17 mouse cellular contexts compared by ENCODE assay signal in genomic region chr5:74160349-74160748, GRCm38 (mm10). TPM values are rescaled to one million over a fixed set of nuclear protein-coding genes. Genes with fewer than 3 reads are reported as not detected.
DNase-seq lines count a peak whose midpoint lies in the region; ATAC-seq and TF ChIP-seq lines count a peak whose summit lies in the region.
"Had no signal": no experiment of that assay in that cellular context is flagged by ENCODE, and none has a peak within 500 bp of the region (broad histone marks: within the 10 kb centered on the region; RNA-seq: fewer than 3 reads in every experiment).

No protein-coding gene starts in this region.

- H3K9ac ChIP-seq in heart, embryonic 13.5 days, result peak overlapping the region; percentile 12; the same call in 1 of the 2 replicates
- H3K9ac ChIP-seq in lung, embryonic 15.5 days, result no peak overlapping the region
- no peak overlapping the region for H3K9ac ChIP-seq in embryonic facial prominence, embryonic 12.5 days
- no peak overlapping the region for H3K9ac ChIP-seq in stomach, embryonic 14.5 days (replicated peaks; ENCODE audit: low read depth, low read length)
- H3K9ac ChIP-seq: hindbrain, embryonic 12.5 days; liver, embryonic 15.5 days had no signal

- no peaks in the 10 kb centered on the region for H3K27me3 ChIP-seq in heart, embryonic 13.5 days (replicated peaks)
- no peaks in the 10 kb centered on the region for H3K27me3 ChIP-seq in lung, embryonic 15.5 days
- H3K27me3 ChIP-seq in embryonic facial prominence, embryonic 12.5 days, result no peaks in the 10 kb centered on the region
- H3K27me3 ChIP-seq in stomach, embryonic 14.5 days (ENCODE audit: control insufficient read depth, insufficient read depth, low read length), result no peaks in the 10 kb centered on the region
- H3K27me3 ChIP-seq: hindbrain, embryonic 12.5 days; liver, embryonic 15.5 days had no signal

- no peak overlapping the region for H3K4me3 ChIP-seq in heart, embryonic 13.5 days
- H3K4me3 ChIP-seq in lung, embryonic 15.5 days, result no peak overlapping the region
- no peak overlapping the region for H3K4me3 ChIP-seq in embryonic facial prominence, embryonic 12.5 days
- no peak overlapping the region for H3K4me3 ChIP-seq in stomach, embryonic 14.5 days (ENCODE audit: low read depth, low read length)
- H3K4me3 ChIP-seq in left cerebral cortex, adult 2 months, result no peak overlapping the region
- H3K4me3 ChIP-seq: erythroblast, embryonic 14.5 days; hindbrain, embryonic 12.5 days; liver, embryonic 15.5 days; megakaryocyte, embryonic 14.5 days had no signal

- WGBS in heart, embryonic 13.5 days, result 40% methylated on average over 4 of the region's 4 CpGs
- WGBS in lung, embryonic 15.5 days, result 33% methylated on average over 4 of the region's 4 CpGs
- WGBS in embryonic facial prominence, embryonic 12.5 days, result 48% methylated on average over 4 of the region's 4 CpGs
- 45% methylated on average over 4 of the region's 4 CpGs for WGBS in stomach, embryonic 14.5 days

- no peak for ATAC-seq in heart, embryonic 13.5 days (ENCODE audit: extremely low read depth, insufficient number of reproducible peaks, low FRiP score, low TSS enrichment)
- ATAC-seq in lung, embryonic 15.5 days (ENCODE audit: borderline replicate concordance, extremely low read depth, low FRiP score, low TSS enrichment), result no peak
- no peak for ATAC-seq in embryonic facial prominence, embryonic 12.5 days (ENCODE audit: insufficient number of reproducible peaks, insufficient read depth, low FRiP score, low TSS enrichment)
- no peak for ATAC-seq in stomach, embryonic 14.5 days (ENCODE audit: insufficient number of reproducible peaks, insufficient read depth, low FRiP score, low read depth)

- no peak for DNase-seq in heart, postnatal 25 days (ENCODE audit: low spot score)
- no peak for DNase-seq in lung, adult 18-20 months
- DNase-seq in left cerebral cortex, adult 2 months (ENCODE audit: extremely low spot score in 1 of 2, low spot score in 2 of 2), result no peak
- no peak for DNase-seq in right cerebral cortex, postnatal 14 days
- DNase-seq: cerebellum, adult 11 months; gastrocnemius, postnatal 10 days; right cerebral cortex, adult 18-20 months; thymus, adult 2 months had no signal

- no peak for TF ChIP-seq CTCF in left cerebral cortex, adult 2 months (IDR thresholded peaks at IDR 0.05)

- intact Hi-C loops in heart, postnatal 25 days (cut with DNase I), result no loop called here
- intact Hi-C loops in left cerebral cortex, adult 2 months (cut with DNase I), result no loop called here

- H3K27ac ChIP-seq in heart, embryonic 13.5 days (replicated peaks), result peak overlapping the region; percentile 96
- peak overlapping the region; percentile 90 for H3K27ac ChIP-seq in lung, embryonic 15.5 days
- peak overlapping the region; percentile 89 for H3K27ac ChIP-seq in embryonic facial prominence, embryonic 12.5 days
- H3K27ac ChIP-seq in stomach, embryonic 14.5 days (ENCODE audit: low read length), result peak overlapping the region; percentile 80; the same call in 1 of the 2 replicates
- H3K27ac ChIP-seq in left cerebral cortex, adult 2 months, result no peak overlapping the region
- H3K27ac ChIP-seq: hindbrain, embryonic 12.5 days; liver, embryonic 15.5 days had no signal

- no peak overlapping the region for H3K4me2 ChIP-seq in heart, embryonic 13.5 days
- H3K4me2 ChIP-seq in lung, embryonic 15.5 days, result no peak overlapping the region
- H3K4me2 ChIP-seq in embryonic facial prominence, embryonic 12.5 days (replicated peaks), result no peak overlapping the region
- no peak overlapping the region for H3K4me2 ChIP-seq in stomach, embryonic 14.5 days (replicated peaks; ENCODE audit: low read depth, low read length)
- H3K4me2 ChIP-seq: hindbrain, embryonic 12.5 days; liver, embryonic 15.5 days had no signal

- 0 out of 2 replicates have a peak, but pooled peaks cover 3% of the 10 kb centered on the region for H3K9me3 ChIP-seq in heart, embryonic 13.5 days
- H3K9me3 ChIP-seq in lung, embryonic 15.5 days, result no peaks in the 10 kb centered on the region
- H3K9me3 ChIP-seq in embryonic facial prominence, embryonic 12.5 days, result no peaks in the 10 kb centered on the region
- H3K9me3 ChIP-seq in stomach, embryonic 14.5 days (ENCODE audit: control insufficient read depth, low read depth, low read length), result peaks cover 3% of the 10 kb centered on the region; the same call in 1 of the 2 replicates
- H3K9me3 ChIP-seq: G1E; hindbrain, embryonic 12.5 days; liver, embryonic 15.5 days had no signal

- H3K36me3 ChIP-seq in heart, embryonic 13.5 days, result no peaks in the 10 kb centered on the region
- no peaks in the 10 kb centered on the region for H3K36me3 ChIP-seq in lung, embryonic 15.5 days
- no peaks in the 10 kb centered on the region for H3K36me3 ChIP-seq in embryonic facial prominence, embryonic 12.5 days
- no peaks in the 10 kb centered on the region for H3K36me3 ChIP-seq in stomach, embryonic 14.5 days (ENCODE audit: control insufficient read depth, insufficient read depth, low read length)
- H3K36me3 ChIP-seq: G1E; hindbrain, embryonic 12.5 days; liver, embryonic 15.5 days had no signal

- peaks cover 77% of the 10 kb centered on the region for H3K4me1 ChIP-seq in heart, embryonic 13.5 days
- H3K4me1 ChIP-seq in lung, embryonic 15.5 days, result peaks cover 60% of the 10 kb centered on the region
- peaks cover 68% of the 10 kb centered on the region for H3K4me1 ChIP-seq in embryonic facial prominence, embryonic 12.5 days
- peaks cover 34% of the 10 kb centered on the region for H3K4me1 ChIP-seq in stomach, embryonic 14.5 days (ENCODE audit: control insufficient read depth, insufficient read depth, low read length)
- H3K4me1 ChIP-seq: liver, embryonic 15.5 days had no signal

RNA-seq across cellular contexts. Expression of gene Rasl11b, which starts 34.7 kb away (rescaled TPM):
- polyA plus RNA-seq in heart, embryonic 13.5 days (2015; fragmentation: Nextera tagmentation; extraction: Ambion mirVana), result 79.7 and 88.1 TPM in 2 replicates
- 10 to 100 TPM; 35.8 to 50.2 TPM for total RNA-seq in heart, postnatal 25 days (2021)
- 150 and 154 TPM in 2 replicates for polyA plus RNA-seq in lung, embryonic 15.5 days (2015; fragmentation: Nextera tagmentation; extraction: Ambion mirVana)
- polyA plus RNA-seq in embryonic facial prominence, embryonic 12.5 days (2016; fragmentation: Nextera tagmentation; extraction: Ambion mirVana), result 134 and 140 TPM in 2 replicates
- polyA plus RNA-seq in stomach, embryonic 14.5 days (2014; fragmentation: Nextera tagmentation; extraction: Ambion mirVana), result 51.2 and 52.0 TPM in 2 replicates
- total RNA-seq in left cerebral cortex, adult 2 months (2021), result 100 to 1,000 TPM in 1 of 2 experiments, 10 to 100 TPM in 1; 72.5 to 103 TPM
- polyA plus RNA-seq: erythroblast, embryonic 14.5 days had no signal
